Mouse (Mus musculus): ENCODE measurements at regions not wholly inside any gene's neighbourhood (a gene's known extent, or its start where the extent isn't known, plus 50 kb on each side); places are given as distances from the start of the nearest gene placed in this dataset.
"Not testable (repeated sequence)": the region's sequence is repeated elsewhere in the genome, so short reads cannot be mapped to it uniquely, and the experiment has no call there.

DNA sequence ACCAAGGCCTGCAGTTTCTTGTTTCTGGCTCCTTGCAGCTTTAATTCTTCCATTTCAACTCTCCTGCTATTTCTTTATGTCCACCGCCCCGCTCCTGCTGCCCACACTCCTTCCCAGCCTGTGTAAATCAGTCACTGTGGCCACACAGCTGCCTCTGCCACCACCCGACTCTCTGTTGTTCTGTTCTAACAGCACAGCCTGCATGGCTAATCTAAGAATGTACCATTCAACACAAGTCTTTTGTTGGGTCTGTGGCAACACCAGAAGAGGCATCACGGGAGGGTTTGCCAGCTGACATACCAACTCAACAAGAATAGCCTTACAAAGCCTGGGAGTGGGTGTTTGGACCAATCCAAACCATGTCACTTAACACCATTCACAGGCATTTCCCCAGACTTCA is 264.9 kb upstream of the Pum3 start:
- no peak for DNase-seq (ENCODE audit: low spot score)

GRCm38 (mm10) chr19:27693706-27694105 is 264.1 kb upstream of the Pum3 start:
- no peak for DNase-seq (ENCODE audit: low spot score)

DNA sequence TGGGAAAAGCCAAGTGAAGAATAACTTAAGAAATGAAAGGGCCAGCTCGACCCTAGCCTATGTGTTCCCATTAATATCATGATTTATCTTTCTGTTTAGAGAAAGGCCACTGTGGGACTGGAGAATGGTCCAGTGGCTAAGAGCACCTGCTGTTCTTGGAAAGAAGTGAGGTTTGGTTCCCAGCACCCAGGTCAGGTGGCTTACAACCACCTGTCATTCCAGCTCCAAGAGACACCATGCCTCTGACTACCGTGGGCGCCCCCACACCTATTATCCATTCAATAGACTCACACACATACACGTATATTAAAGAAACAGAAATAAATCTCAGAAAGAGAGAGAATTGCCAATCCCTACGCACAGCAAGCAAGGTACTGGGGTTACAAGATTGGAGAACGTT is 263.3 kb upstream of the Pum3 start:
- no peak for DNase-seq (ENCODE audit: low spot score)

DNA sequence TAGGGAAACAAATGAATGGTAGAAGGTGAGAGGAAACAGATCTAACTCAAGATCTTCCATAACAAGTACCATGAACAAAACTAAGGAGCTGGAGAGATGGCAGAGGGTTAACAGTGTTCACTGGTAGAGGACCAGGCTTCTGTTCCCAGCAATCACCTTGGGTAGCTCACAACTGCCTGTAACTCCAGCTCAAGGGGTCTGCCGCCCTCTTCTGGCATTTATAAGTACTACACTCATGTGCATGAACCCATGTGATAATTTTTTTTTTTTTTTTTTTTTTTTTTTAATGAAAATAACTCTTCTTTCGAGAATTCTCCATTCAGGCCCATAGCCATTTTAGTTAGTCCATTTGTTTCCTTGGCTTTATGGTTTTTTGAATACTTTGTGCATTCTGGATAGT is 253.8 kb upstream of the Pum3 start:
- no peak for DNase-seq (ENCODE audit: low spot score)

DNA sequence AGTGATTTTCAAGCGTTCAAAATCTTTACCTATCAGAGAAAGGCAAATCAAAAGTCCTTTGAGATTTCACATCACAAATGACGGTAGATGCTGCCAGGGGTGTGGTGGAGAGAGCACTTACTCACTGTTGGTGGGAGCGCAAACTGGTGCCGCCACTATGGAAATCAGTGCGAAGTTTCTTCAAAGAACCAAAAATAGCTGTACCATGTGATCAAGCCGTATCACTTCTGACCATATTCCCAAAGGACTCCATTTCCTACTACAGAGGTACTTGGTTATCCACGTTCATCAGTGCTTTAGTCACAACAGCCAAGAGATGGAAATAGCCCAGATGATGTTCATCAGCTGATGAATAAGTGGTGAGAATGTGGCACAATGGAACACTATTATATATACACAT is 249.8 kb upstream of the Pum3 start:
- no peak for DNase-seq (ENCODE audit: low spot score)

DNA sequence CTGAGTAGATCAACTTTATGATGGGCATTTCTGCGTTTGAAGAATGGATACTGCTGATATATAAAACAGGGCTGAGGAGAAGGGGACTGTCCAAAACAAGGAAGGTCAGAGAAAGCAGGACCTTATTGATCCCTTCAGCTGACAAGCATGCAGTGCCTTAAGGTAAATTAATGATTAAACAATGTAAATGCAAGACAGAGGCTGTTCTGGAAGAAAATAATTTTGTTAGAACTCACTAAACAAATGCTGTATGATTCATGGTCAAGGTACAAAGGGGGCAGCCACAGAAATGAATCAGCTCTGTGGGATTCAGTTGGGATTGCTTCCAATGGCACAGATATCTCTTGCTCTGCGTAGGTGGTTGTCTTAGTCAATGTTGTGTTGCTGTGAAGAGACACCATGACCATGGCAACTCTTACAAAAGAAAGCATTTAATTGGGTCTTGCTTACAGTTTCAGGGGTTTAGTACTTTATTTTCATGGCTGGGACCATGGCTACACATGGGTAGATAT is 243.1 kb upstream of the Pum3 start:
- no peak for DNase-seq (ENCODE audit: low spot score)

DNA sequence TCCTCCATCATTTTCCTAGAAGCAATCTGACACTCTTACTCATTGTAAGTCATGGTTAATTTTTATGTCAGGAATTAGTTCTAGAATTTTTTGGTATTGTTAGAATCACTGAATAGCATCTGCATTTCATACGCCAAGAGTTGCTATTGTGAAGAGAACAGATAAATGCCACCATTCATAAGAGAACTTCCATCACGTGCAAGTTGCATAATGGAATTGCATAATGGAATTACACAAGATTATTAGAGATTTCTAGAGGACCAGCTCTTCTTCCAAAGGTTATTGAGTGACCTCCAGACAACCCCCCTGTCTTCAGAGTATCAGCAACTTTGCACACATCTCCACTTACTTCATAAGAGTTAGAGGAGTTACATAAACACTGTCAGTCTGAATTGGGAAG is 233.7 kb upstream of the Pum3 start:
- DNase-seq (ENCODE audit: low spot score), result no peak

DNA sequence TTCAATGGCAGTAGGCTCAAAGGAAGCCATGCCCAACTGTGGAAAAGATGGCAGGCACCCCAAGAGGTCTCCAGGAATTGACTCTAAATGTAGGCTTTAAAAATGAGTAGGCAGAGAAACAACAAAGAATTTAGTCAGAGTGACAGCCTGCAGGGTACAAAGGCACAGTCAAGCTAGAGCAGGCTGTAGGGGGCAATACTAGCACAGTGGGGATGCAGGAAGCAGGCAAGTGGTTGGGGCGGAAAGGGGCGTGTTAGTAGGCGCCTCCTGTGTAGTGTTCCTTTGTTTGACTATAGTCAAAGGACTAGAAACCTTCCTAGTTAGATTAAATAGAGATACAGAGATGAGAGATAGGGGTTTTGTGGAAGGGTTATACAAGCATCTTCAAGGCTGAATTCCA is 211.4 kb upstream of the Pum3 start:
- no peak for DNase-seq (ENCODE audit: low spot score)

- no peak for DNase-seq (ENCODE audit: low spot score)
Observed at GRCm38 (mm10) chr19:27633105-27633504, 203.5 kb upstream of the Pum3 start.

- no peak for DNase-seq (ENCODE audit: low spot score)
Observed at GRCm38 (mm10) chr19:27627626-27628025, 198.0 kb upstream of the Pum3 start.

DNA sequence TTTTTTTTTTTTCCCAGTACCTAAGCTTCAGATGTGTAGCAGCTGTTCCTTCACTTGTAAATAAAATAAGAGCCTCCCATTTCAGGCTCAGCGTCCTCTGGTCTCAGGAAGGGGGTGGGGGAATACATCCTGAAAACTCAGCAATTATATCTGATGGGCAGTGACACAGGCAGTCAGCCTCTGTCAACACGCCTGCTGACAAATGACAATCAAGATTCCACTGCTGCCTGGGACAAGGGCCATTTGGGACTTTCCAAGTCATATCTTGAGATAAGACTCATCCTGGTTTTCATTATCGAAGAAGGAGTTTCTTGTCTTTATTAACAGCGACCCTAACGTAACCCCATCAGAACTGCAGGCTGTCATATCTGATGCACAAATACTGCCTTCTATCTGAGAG is 187.9 kb upstream of the Pum3 start:
- no peak for DNase-seq (ENCODE audit: low spot score)

GRCm38 (mm10) chr19:27606933-27607332 is 177.3 kb upstream of the Pum3 start:
- DNase-seq (ENCODE audit: low spot score), result no peak

DNA sequence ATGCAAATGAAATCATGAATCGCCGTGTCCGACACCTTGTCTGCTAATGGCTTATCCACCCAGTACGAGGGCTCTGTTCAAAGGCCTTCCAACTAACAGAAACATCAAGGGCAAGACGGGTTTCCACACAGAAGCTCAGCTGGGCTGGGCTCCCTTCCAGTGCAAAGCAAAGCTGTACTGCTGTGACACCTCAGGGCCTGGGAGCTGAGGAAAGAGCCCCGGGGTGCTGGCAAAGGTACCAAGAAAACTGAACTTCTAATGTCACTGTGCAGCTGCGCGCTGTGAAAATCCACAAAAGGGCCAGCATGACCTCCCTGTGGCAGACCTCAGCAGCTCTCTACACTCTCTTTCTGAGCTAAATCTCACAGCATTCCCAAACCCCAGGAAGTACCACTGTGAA is 173.7 kb upstream of the Pum3 start:
- no peak for DNase-seq (ENCODE audit: low spot score)

DNA sequence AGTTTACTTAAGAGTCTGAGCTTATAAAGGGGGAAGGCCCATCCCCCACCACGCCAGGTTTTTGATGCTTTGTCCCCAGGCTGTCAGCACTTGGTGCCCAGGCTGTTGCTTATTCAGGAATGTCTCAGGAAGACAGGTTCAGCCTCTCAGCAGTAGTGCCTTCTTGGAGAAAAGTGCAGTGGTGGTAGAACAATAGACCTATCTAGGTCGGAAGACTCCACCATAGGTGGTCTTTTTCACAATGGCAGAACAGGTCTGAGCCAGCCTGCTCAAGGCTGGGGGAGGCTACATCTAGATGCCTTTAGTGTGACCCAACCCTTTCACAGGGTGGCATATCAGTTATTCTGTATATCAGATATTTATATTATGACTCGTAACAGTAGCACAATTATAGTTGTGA is 171.9 kb upstream of the Pum3 start:
- DNase-seq (ENCODE audit: low spot score), result no peak

DNA sequence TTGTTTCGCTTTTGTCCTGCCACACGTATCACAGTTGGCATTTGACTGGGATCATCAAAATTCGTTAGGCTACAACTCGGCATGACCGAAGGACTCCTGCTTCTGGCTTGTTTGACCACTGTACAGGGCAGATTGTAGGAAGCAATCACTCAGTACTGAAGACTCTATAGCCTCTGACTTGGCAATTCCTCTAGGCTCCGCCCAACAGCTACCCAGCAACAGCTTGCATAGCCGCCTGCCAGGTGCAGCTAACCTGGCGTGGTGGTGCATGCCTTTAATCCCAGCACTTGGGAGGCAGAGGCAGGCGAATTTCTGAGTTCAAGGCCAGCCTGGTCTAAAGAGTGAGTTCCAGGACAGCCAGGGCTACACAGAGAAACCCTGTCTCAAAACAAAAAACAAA is 170.8 kb upstream of the Pum3 start:
- DNase-seq (ENCODE audit: low spot score), result not testable (repeated sequence)

DNA sequence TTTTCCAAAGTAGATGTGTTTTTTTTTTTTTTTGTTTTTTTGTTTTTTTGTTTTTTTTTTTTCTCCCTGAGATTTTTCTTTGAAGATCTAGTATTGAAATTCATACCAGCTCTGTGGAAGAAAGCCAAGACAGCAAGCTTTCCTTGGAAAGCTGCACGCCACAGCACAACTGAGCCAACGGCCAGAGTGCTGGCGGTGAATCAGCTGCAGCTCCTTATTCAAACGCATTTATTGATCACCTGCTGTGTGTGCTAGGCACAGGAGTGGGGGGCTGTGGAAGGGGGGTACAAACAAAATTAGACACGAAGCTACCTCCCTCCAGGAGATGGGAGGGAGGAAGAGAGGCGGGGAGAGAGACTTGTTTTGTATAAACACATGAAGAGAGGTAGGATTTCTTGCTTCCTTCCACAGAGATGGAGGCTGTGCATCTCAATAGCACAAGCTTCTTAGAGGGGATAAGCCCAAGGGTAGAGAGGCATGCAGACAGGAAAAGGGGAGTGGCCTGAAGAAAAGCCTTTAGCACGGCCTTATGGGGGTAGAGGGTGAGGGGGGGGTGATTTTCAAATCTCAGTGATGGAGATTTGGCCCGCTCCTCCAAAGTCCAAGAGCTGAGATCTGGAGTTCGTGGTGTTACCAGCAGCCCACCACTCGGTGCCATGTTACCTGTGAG is 170.1 kb upstream of the Pum3 start:
- DNase-seq (ENCODE audit: low spot score), result no peak

- DNase-seq (ENCODE audit: low spot score), result no peak
Observed at GRCm38 (mm10) chr19:27598350-27598749, 168.7 kb upstream of the Pum3 start.

GRCm38 (mm10) chr19:27585566-27585965 is 155.9 kb upstream of the Pum3 start:
- DNase-seq (ENCODE audit: low spot score), result no peak

- no peak for DNase-seq (ENCODE audit: low spot score)
Observed at GRCm38 (mm10) chr19:27582111-27582500, 152.5 kb upstream of the Pum3 start.

DNA sequence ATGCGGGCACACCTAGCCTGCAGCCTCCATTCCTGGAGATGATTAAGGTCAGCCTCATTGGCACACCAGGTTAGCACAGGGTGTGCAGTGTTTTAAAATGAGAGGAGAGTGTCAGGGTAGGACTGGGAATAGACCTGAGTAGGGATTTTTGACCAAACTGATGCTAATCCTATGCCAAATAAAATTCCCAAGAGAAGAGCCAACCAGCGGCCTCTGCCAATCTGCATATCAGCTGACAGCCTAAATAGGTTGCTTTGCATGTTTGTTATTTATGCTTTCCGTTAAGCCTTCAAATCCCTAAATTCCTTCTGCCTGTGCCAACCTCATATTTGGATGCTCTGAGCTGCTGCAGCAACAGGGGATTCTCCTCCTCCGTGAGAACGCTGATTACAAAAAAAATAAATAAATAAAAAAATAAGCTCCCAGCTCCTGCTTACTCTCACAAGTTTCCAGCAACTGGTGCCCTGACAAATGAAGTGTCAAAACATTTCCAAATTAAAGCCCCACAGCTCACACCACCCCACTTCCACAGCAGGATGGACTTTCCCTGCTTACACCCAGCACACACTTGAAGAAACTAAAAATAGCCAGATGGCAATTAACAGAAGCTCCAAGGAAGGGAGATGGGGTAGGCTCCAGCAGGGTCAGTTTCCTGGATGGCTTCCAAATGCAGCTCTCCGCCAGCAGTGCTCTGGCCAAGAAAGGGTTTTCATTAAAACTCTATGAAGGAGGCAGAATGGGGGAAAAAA is 151.9 kb upstream of the Pum3 start:
- no peak for DNase-seq (ENCODE audit: low spot score)

DNA sequence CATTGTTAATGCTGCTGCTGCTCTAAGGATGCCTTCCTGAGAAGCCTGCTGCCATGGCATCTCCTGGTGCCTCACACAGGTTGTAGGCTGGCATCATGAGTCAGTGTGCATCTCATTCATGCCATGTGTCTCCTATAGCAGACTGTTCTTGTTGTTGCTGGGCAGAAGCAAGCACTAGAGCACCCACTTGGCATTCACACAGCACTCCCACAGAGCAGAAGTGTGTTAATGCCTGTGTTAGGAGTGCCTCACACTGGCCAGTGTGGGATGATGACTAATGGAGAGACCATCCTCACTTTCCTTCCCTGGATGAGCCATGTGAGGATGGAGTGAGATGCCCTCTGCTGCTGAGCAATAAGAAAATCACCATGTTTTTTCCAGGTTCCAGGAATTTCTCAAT is 146.9 kb upstream of the Pum3 start:
- DNase-seq (ENCODE audit: low spot score), result no peak

- no peak for DNase-seq (ENCODE audit: low spot score)
Observed at GRCm38 (mm10) chr19:27566929-27567328, 137.3 kb upstream of the Pum3 start.

GRCm38 (mm10) chr19:27566060-27566459 is 136.4 kb upstream of the Pum3 start:
- DNase-seq (ENCODE audit: low spot score), result no peak

DNA sequence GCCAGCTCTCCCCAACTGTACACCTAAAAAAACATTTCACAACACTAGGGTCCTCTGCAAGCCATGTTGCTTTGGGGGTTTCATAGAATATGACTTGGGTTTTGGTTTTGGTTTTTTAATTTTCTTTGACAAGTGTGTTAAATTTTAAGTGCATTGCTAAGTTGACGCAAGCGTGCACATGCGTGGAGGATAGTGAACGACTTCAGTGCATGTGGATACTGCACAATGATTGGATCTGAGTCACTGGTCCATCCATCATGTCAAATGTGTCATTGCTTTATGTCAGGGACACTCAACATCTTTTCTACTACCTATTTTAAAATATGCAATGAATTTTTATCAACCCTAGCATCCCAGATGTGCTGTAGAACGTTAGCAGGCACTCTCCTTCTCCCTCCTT is 134.5 kb upstream of the Pum3 start:
- no peak for DNase-seq (ENCODE audit: low spot score)
